Mouse (Mus musculus) kidney, adult 8-10 months (tissue): ENCODE data around the gene Nek3.

Source experiments
- DNase-seq, 2 experiments: peaks; one replicate each; pipeline ENCODE4 v3.0.0; 2022

The Nek3 gene

DNA sequence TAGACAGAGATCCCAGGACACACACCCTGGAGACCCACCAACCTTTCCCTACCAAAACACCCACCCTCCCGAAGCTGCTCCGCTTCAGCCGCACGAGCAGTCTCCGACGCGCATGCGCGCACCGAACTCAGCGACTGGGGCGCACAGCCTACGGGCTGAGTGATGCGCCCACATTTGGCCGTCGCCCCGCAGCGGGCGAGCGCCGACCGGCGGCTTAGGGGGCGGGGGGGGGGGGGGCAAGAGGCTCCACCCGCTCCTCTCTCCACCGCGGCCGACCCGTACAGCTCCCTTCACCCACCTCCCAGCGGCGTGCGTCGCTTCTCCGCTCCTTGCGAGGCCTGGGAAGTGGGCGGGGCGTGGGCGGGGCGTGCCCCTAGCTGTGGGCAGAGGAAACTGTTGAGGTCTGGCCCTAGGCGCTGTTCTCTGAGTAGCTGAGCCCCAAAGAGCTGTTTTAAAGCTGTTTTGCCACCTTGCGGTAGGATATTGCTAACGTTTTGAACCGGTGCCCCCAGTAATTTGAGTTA, at the start of gene Nek3:
TSS of gene Nek3 (minus strand) at position 356 of the 524 bp plus-strand sequence.
- DNase-seq: peak; percentile 64 to 78

DNA sequence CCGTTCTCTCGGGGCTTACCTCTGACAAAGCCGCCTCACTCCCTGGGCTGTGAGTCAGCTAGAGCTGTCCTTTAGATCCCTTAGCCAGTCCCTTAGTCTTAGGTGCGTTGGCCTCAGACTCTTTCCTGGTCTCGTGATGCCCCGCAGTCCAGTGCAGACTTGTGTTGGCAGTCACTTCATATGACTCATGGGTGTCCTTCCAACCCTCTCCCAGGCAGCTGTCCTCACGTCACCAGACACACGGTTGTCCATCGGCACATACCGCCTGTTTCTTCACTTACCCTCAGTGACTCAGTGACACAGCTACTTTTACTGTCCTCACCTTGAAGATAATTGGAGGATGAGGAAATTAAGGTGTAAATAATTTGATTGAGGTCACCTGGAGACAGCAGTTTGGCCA, 48.6 kb upstream of the Nek3 start:
- DNase-seq: no peak

DNA sequence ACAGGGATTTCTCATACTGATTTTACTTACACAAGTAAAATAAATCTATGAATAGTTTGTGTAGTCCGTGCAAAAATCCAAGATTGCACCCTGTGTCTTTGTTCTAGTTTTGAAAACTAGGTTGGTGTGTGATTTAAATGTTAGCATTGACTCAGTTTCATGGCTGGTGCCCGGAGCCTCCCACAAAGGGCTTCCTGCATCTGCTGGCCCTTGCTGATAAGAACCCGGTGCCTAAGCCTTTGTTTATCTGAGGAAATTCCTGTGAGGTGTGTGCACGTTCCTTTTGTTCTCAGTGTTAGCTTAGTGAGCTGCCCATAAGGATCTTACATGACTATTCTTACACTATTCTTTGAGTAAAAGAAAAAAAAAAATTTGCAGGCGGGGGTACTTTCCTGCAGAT, 42.8 kb upstream of the Nek3 start:
- no peak for DNase-seq

DNA sequence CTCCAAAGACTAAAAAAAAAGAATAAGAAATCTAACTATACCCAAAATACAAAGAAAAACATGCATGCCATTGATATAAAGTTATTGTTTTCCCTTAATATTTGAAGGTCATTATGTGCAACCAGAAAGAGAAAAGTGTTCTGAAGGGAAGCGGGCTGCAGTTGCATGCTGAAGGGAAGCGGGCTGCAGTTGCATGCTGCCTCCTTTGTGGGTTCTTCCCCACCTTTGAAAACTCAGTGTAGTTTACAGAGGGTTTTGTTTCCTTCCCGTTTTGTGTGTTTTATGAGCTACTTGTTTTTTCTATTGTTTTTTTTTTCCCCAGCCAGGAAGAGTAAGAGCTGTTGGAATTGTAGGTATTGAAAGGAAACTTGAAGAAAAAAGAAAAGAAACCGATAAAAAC, 41.3 kb upstream of the Nek3 start:
- no peak for DNase-seq

DNA sequence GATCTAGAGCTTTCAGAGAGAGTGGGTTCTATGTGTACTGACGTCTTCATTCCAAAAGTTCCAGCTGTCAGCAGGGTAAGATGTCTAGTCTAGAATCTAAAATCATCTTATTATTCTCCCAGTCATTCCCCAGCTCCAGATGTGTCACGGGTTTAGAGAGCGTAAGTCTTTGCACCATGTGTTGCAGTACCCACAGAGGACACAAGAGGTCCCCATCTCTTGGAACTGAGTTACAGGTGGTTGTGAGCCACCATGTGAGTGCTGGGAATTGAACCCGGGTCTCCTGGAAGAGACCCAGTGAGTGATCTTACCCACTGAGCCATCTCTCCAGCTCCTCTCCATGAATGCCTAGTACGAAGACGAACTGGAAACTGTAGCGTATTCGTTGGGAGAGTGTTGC, 33.2 kb upstream of the Nek3 start:
- no peak for DNase-seq

DNA sequence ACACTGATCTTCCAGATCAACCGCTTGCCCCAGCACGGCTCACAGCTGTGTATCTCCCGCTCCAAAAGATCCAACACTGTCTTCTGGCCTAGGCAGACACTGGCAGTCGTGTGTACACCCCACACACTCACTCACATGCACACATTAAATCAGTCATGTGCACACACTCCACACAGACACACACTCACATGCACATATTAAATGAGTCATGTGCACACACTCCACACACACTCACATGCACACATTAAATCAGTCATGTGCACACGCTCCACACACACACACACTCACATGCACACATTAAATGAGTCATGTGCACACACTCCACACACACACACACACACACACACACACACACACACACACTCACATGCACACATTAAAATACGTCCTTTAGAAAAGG, 31.7 kb upstream of the Nek3 start:
- DNase-seq: no peak

DNA sequence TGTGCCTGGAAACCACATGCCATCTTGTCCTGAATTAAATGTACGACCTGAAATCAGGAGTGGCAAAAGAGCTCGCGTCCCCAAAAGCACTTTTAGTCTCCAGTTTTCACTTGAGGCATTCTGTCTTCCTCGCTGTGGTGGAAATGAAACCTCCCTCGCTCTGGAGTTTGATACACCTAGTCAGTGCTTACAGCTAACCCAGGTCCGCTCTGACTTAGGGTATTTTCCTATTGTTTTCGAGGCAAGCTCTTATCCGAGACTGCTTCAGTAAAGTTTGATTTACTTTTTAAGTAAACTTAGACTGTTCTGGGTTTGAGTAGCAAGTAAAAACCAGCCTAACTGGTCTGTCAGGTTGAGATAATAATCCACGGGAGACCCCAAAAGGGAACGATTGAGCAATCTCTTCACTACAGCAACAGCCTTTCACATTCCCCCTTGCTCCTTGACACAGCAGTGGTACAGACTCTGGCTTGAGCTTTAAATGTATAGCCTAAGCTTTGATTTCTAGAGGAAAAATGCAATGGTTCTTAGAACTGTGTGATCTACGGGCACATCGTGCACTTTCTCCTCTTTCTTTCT, 27.3 kb upstream of the Nek3 start:
- no peak for DNase-seq

DNA sequence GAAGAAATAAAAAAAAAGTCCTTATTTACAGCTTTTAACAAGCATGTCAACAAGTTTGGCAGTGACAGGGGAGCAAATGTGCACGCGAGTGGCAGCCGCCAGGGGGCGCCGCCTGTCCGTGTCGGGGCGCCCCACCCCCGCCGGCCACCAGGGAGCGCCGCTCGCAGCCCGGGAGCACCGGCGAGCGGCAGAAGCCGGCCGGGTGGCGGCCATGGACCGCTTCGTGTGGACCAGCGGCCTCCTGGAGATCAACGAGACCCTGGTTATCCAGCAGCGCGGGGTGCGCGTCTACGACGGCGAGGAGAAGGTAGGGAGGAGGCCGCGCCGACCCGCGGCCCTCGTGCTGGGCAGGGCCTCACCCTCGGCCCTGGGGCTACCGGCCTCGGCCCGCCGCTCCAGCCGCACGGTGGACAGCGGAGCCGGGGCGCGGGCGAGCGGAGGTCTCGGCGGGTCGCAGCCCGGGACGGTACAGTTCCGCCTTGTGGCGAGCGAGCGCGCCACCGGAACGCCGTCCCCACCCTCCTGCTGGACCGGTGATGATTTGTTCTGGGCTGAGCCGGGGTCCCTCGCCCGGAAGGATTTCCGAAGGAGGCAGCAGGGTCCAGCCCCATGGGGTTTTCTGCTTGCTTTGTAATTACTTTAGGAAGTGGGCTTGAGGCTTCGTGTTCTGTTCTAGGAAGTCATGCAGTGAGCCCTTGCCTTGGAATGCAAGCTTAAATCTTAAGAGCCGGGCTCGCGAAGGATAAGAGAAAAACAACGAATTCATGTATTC, 26.6 kb upstream of the Nek3 start, which contains the start of gene Vps36:
TSS of gene Vps36 (plus strand) at position 150 of the 772 bp plus-strand sequence.
- peak; percentile 77 to 86 for DNase-seq

DNA sequence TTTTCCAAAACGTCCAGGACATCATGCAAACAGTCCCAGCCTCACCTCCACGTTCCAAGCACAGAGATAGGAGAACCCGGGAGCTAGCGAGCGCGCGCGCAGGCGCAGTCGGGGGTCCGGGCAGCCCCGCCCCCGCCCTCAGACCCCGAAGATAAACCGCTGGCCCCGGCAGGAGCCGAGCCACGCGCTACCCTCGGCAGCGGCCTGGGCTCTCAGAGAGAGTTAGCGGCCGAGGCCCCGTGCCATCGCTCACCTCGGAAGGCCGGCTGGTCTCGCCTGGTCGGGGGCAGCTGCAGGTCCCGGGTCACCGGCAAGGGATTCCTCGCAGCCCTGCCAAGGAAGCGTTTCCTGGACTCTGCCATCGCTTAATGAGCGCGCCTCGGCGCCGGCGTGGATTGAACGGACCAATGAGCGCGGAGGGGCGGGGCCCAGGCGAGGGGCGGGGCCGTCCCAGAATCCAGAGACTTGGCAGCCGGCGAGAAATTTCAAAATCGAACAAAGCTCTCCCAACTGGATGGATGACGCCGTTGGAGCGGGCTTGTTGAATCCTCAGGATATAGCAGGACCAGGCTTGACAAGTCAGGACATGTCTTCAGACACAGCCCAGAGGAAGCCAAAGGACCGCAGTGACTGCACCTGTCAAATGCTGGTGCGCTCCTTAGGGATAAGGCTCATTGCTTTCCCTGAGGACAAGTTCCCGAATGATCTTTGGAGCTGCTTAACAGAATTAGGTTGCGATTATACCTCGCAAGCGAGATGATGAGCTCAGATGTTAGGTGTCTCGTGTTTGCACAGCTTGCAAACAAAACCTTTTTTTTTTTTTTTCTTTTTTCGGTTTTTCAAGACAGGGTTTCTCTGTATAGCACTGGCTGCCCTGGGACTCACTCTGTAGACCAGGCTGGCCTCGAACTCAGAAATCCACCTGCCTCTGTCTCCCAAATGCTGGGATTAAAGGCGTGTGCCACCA, 19.5 kb upstream of the Nek3 start, which contains the start of gene Ckap2:
TSS of gene Ckap2 (minus strand) at position 389 of the 967 bp plus-strand sequence.
- peak; percentile 89 to 92 for DNase-seq

DNA sequence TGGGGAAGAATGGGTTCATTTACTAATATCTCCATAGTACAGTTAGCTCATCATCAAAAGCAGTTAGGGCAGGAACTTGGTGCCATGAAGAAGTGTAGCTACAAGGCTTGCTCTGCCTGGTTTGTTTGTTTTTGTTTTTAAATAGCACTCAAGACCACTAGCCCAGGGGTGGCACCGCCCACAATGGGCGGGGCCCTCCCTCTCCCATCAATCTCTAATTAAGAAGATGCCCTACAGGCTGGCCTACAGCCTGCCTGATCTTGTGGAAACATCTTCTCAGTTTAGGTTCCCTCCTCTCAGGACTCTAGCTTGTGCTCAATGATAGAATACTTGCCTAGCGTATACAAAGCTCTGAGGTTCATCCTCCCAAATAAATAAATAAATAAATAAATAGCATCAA, 18.6 kb upstream of the Nek3 start:
- DNase-seq: no peak

DNA sequence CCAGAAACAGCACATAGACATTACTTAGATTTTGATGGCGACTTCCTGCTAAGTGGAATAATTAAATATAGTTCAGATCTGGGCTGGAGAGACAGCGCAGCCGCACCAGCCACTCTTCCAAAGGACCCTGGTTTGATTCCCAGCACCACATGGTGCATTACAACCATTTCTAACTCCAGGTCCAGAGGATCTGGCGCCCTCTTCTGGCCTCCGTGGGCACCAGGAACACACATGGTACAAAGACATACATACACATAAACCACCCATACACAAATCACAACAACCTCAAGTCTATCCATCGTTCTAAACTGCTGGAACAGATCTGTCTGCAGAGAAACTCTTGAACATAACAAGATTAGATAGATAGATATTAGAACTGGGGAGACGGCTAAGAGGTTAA, 9.7 kb upstream of the Nek3 start:
- no peak for DNase-seq

DNA sequence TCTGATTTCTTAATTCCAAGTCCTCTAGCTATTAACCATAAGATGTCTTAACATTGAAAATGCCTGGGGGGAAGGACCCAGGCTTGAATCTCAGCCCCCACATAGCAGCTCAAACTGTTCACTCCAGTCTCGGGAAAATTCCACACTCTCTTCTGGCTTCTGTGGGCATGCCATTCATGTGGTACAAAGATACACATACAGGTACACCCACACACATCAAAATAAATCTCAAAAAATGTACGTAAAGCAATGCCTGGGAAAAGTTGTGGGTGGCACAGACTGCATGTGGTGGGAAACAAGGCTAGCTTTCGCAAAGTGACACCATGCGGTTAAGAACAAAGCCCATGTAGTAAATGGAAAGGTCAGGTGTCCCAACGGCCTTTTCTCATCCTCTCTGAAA, 2.9 kb upstream of the Nek3 start:
- no peak for DNase-seq

DNA sequence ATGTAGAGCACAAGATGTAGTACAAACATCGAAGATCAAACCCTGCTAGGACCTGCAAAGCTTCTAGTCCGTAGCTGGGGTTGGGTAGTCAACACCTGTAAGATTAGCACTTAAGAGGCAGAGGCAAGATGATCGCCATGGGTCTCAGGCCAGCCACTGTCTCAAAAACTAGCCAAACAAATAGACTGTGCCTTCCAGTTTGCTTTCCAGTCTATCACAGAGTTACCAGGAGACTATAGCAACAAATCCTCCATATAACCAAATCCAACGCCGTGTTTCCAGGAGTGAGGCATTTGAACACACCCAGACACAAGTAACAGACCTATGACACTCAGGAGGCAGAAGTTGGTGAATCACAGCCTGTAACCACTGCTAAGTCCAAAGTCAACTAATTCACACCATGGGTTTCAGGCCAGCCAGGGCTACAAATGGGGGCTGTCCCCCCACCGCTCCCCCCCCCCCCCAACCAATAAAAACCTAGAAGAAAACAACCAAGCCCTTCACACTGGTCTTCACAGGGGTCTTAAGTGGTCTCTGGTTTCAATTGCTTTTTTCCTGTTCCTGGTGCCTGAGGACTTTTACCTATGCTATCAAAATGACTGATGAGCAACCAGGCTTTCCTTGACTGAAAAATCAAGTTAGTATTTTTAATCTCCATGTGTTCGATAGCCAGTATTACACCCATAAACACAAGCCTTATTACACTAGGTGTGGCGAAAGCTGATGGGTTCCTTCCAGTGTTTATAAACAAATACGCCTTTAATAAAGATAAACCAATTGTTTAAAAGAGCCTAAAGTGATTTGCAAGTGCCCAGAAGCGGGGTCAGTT, 770 bp downstream of the Nek3 start:
- no peak for DNase-seq

DNA sequence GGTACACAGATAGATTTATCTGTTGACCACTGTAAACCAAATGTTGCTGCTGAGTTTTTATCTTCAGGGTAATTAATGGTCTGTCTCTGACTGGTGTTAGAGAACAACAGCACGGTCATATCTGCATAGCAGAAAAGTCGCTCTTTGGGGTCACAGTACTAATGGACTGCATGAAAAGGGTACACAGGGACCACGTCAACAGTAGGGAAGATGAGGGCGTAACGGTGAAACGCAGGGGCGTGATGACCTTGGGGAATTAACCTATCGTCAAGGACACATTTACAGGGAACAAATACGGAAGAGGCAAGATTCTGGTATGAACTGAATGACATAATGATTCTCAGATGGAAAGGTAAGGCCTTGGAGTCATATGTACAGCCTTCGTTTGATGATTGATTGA, 1.8 kb downstream of the Nek3 start:
- no peak for DNase-seq

DNA sequence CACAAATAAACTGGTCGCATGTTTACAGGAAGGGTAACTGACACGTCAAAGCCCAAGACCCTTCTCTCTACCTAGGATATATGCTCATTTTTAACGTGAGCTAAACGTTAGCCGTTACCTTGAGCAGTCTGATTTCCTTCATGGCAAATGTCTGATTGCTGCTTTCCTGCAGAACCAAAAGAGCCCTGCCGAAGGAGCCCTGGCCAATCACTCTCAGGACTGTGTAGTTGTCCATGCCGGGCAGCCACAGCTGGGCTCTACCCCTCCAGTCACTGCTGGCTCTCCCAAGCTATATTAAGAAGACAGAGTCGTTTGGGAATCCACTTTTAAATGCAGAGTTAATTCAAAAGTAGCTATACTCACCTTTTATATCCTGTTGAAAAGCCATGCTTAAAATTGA, 4.0 kb downstream of the Nek3 start:
- no peak for DNase-seq

DNA sequence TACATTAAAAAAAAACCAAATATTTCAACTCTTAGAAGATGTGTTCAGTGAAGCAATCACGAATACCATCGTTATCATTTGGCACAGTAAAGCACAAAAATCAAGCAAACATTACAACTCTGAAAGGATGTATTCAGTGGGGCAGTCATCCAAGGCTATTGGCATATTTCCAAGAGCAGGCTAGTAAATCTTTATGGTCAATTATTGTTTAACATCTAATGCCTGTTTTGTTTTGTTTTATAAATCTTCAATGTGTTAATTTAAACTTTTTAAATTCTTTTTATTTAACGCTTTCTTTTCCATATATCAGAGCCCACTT, 15.9 kb downstream of the Nek3 start:
- no peak for DNase-seq

DNA sequence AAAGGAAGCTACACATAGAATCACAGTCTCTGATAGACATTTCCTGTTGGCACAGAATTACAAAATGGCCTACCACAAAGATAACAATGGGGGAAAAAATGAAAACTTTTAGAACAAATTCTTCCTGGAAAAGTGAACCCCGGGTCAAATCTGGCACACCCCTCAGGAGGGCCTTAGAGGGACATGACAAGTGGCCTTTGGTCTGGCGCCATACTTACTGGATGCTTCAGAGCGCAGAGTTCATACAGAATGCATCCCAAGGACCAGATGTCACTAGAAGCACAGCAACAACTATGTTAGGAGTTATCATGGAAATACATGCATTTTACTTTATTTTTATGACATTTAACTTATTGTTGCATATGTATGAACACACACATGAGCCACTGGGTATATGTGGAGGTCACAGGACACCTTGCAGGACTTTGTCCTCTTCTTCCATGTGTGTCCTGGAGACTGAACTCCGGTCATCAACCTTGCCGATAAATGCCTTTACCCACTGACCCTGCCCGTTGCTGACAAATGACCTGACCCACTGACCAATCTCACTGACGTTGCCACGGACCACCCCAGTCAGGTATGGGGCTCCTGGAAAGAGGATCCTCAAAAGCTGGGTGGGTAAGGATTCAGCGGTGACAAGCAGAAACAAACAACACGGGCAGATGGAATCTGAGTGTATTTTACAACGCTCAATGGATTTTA, 16.4 kb downstream of the Nek3 start:
- no peak for DNase-seq

DNA sequence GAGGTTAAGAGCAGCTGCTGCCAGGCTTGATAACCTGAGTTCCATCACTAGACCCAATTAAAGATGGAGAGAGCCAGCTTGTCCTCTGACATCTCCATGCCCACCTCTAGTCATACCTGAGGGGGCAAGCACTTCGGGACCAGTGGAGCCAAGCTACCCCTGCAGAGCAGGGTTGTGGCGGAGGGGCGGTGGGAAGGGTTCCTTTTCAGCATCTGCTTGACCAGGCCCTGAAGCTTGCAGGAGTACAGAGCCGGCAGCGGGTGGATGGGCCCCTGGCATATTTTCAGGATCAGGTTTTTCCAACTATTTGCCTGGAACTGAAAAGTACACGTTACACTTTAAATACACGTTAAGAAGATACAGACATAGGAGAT, 17.9 kb downstream of the Nek3 start:
- DNase-seq: no peak

DNA sequence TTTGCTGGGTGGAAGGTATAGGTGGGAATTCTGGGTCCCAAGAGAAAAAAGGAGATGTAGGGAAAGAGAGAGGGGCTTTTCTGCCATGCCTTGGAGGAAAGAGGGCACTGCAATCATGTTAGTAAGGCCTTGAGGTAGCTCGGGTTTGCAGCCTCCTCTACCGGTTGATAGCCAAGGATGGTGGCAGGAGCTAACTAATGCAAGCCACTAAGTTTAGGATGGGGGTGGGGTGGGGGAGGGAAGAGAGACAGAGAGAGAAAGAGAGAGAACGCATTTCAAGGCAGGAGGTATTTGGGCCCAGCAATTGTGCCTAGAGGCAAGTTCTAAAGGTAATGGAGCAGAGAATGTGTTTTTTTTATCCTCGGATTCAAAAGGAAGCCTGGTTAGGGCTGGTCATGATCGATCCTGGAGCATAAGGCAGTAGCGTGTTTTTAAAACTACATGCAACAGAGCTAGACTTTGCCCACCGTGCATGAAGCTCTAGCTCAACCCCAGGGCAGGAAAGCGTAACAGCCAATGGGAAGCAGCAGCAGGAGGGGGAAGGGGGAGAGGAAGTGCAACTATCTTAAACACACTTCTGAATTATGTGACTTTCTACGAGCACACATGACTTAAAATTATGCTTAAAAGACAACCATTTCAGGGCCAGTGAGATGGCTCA, 18.4 kb downstream of the Nek3 start:
- DNase-seq: no peak

DNA sequence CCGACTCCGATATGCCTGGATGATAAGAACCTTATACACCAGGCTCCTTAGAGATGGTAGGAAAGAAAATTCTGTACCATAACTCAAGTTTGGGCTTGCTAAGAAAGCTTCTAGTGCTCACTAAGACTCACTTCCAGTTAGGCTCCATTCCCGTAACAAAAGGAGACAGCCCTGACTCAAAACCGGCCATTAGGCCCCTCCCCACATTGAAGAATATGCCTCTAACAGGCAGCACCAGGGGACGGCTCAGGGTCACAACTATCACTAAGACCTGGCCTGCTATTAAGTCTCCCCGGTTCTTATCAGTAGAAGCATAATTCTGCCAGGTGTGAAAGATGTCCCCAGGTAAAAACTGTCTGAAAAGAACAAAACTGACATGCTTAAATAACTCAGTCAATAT, 20.4 kb downstream of the Nek3 start:
- no peak for DNase-seq

DNA sequence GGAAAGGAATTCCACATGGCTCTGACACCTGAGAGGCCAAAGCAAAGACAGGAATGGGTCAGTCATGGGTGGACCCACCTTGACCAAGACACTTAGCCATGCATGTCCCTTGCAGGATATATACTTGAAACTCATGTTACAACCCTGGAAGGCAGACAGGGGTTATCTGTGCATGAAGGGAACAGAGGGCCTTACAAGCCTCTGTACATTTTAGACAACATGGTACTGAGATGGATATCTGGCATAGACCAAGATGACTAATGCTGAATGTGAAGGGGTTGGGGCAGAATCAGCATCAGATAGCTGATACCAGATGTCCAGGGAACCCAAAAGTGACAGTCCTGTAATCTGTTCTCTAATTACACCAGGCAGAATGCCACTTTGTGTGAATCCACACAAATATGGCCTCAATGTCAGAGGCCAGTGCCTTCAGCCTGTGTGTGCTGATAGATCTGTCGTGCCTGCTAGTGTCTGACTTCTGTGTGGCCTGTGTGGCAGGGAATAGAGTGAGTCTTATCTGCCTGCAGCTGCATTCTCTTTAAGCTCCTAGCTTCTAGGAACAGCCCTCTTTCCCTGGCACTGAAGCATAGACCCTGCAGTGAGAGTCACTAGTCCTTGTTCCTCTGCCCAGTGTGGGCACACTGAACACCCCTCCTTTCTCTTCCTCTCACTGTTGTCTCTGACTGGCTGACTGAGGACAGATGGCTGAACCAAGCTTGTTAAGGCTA, 22.3 kb downstream of the Nek3 start:
- no peak for DNase-seq
